Mouse (Mus musculus): ENCODE data around the gene Fstl3.
A peak's percentile ranks its signal among the peaks of the same experiment; 100 is the strongest.

The Fstl3 gene

GRCm38 (mm10) chr10:79808728-79809127 is 31.7 kb downstream of the Fstl3 start:
- no peak for DNase-seq (ENCODE audit: low read depth, low spot score)

GRCm38 (mm10) chr10:79811736-79812637 is 34.9 kb downstream of the Fstl3 start:
- DNase-seq (ENCODE audit: low read depth, low spot score) = peak; percentile 63

GRCm38 (mm10) chr10:79814271-79814842 is 37.3 kb downstream of the Fstl3 start:
- DNase-seq (ENCODE audit: low read depth, low spot score) = no peak

- DNase-seq (ENCODE audit: low read depth, low spot score) = no peak
These were observed 38.8 kb downstream of the Fstl3 start for GRCm38 (mm10) chr10:79815671-79816494.

- DNase-seq (ENCODE audit: low read depth, low spot score) = no peak
These were observed 40.0 kb downstream of the Fstl3 start for GRCm38 (mm10) chr10:79817111-79817510.

GRCm38 (mm10) chr10:79818225-79818624 is 41.2 kb downstream of the Fstl3 start:
- DNase-seq (ENCODE audit: low read depth, low spot score) = no peak

- no peak for DNase-seq (ENCODE audit: low read depth, low spot score)
These were observed 42.5 kb downstream of the Fstl3 start for GRCm38 (mm10) chr10:79819606-79820005.

- no peak for DNase-seq (ENCODE audit: low read depth, low spot score)
These were observed 43.2 kb downstream of the Fstl3 start for GRCm38 (mm10) chr10:79820277-79820676.

GRCm38 (mm10) chr10:79820782-79821181 is 43.7 kb downstream of the Fstl3 start, which contains the start of gene Misp:
Misp (plus strand) TSS chr10:79820989.
- no peak for DNase-seq (ENCODE audit: low read depth, low spot score)

GRCm38 (mm10) chr10:79821731-79822130 is 44.7 kb downstream of the Fstl3 start:
- DNase-seq (ENCODE audit: low read depth, low spot score) = no peak

- DNase-seq (ENCODE audit: low read depth, low spot score) = no peak
These were observed 45.3 kb downstream of the Fstl3 start for GRCm38 (mm10) chr10:79822372-79822771.

GRCm38 (mm10) chr10:79823011-79823410 is 45.9 kb downstream of the Fstl3 start:
- DNase-seq (ENCODE audit: low read depth, low spot score) = no peak

- no peak for DNase-seq (ENCODE audit: low read depth, low spot score)
These were observed 47.3 kb downstream of the Fstl3 start for GRCm38 (mm10) chr10:79824413-79824812.

- DNase-seq (ENCODE audit: low read depth, low spot score) = no peak
These were observed 54.5 kb downstream of the Fstl3 start for GRCm38 (mm10) chr10:79831583-79831982.

Measured in embryo, embryonic 11.5 days (tissue).